Mouse (Mus musculus): ENCODE results near the gene Rbm25. TPM values are rescaled to one million over a fixed set of nuclear protein-coding genes. Genes with fewer than 3 reads are reported as not detected.

The Rbm25 gene
- polyA plus RNA-seq, 1 experiment from 2014 or later, result 236 TPM

GRCm38 (mm10) chr12:83709934-83710333 is 78.9 kb downstream of the Rbm25 start:
- H3K27ac ChIP-seq (ENCODE audit: low read length), result no peak overlapping the region
- no peak for ATAC-seq
- no peaks in the 10 kb centered on the region for H3K4me1 ChIP-seq (ENCODE audit: control insufficient read depth, insufficient read depth, low read length)
- H3K9me3 ChIP-seq (replicated peaks; ENCODE audit: control insufficient read depth, low read length, poor library complexity, severe bottlenecking), result no peaks in the 10 kb centered on the region
- no peak overlapping the region for H3K9ac ChIP-seq (ENCODE audit: low read depth, low read length)
- no peak overlapping the region for H3K4me2 ChIP-seq (ENCODE audit: low read length)
- H3K4me3 ChIP-seq (ENCODE audit: low read depth, low read length), result no peak overlapping the region
- no peaks in the 10 kb centered on the region for H3K27me3 ChIP-seq (ENCODE audit: control insufficient read depth, insufficient read depth, low read depth, low read length)
- peaks cover 12% of the 10 kb centered on the region for H3K36me3 ChIP-seq (ENCODE audit: control insufficient read depth, insufficient read depth, low read length)
- 94% methylated on average over 2 of the region's 2 CpGs for WGBS

GRCm38 (mm10) chr12:83713749-83714148 is 82.7 kb downstream of the Rbm25 start:
- ATAC-seq, result no peak
- WGBS, result 46% methylated on average over 2 of the region's 2 CpGs
- no peak overlapping the region for H3K27ac ChIP-seq (ENCODE audit: low read length)
- no peaks in the 10 kb centered on the region for H3K27me3 ChIP-seq (ENCODE audit: control insufficient read depth, insufficient read depth, low read depth, low read length)
- H3K9ac ChIP-seq (ENCODE audit: low read depth, low read length), result no peak overlapping the region
- no peaks in the 10 kb centered on the region for H3K9me3 ChIP-seq (replicated peaks; ENCODE audit: control insufficient read depth, low read length, poor library complexity, severe bottlenecking)
- peaks cover 27% of the 10 kb centered on the region for H3K36me3 ChIP-seq (ENCODE audit: control insufficient read depth, insufficient read depth, low read length)
- H3K4me3 ChIP-seq (ENCODE audit: low read depth, low read length), result no peak overlapping the region
- H3K4me1 ChIP-seq (ENCODE audit: control insufficient read depth, insufficient read depth, low read length), result no peaks in the 10 kb centered on the region
- no peak overlapping the region for H3K4me2 ChIP-seq (ENCODE audit: low read length)

GRCm38 (mm10) chr12:83716416-83717184 is 85.6 kb downstream of the Rbm25 start:
- Histone ChIP-seq H3K9ac (ENCODE audit: low read depth, low read length) (no peak overlapping the region), H3K36me3 (ENCODE audit: control insufficient read depth, insufficient read depth, low read length) (peaks cover 28% of the 10 kb centered on the region)
- 87% methylated on average over 15 of the region's 15 CpGs for whole genome bisulfite sequencing

GRCm38 (mm10) chr12:83719431-83719830 is 88.4 kb downstream of the Rbm25 start:
- no peak for ATAC-seq
- Histone ChIP-seq H3K36me3 (ENCODE audit: control insufficient read depth, insufficient read depth, low read length) (peaks cover 35% of the 10 kb centered on the region), H3K4me3 (ENCODE audit: low read depth, low read length) (no peak overlapping the region)

More at GRCm38 (mm10) chr12:83716416-83717184, 85.6 kb downstream of the Rbm25 start:
- Histone ChIP-seq H3K4me3 (ENCODE audit: low read depth, low read length) (no peak overlapping the region), H3K4me2 (ENCODE audit: low read length) (no peak overlapping the region), H3K27ac (ENCODE audit: low read length) (no peak overlapping the region), H3K9me3 (replicated peaks; ENCODE audit: control insufficient read depth, low read length, poor library complexity, severe bottlenecking) (no peaks in the 10 kb centered on the region), H3K4me1 (ENCODE audit: control insufficient read depth, insufficient read depth, low read length) (no peaks in the 10 kb centered on the region), H3K27me3 (ENCODE audit: control insufficient read depth, insufficient read depth, low read depth, low read length) (no peaks in the 10 kb centered on the region)
- no peak for ATAC-seq

GRCm38 (mm10) chr12:83721281-83721680 is 90.2 kb downstream of the Rbm25 start:
- ATAC-seq, result no peak
- no peak overlapping the region for H3K4me3 ChIP-seq (ENCODE audit: low read depth, low read length)
- H3K27me3 ChIP-seq (ENCODE audit: control insufficient read depth, insufficient read depth, low read depth, low read length), result no peaks in the 10 kb centered on the region
- H3K9me3 ChIP-seq (replicated peaks; ENCODE audit: control insufficient read depth, low read length, poor library complexity, severe bottlenecking), result no peaks in the 10 kb centered on the region
- H3K4me1 ChIP-seq (ENCODE audit: control insufficient read depth, insufficient read depth, low read length), result no peaks in the 10 kb centered on the region
- H3K4me2 ChIP-seq (ENCODE audit: low read length), result no peak overlapping the region
- no peak overlapping the region for H3K9ac ChIP-seq (ENCODE audit: low read depth, low read length)
- no peak overlapping the region for H3K27ac ChIP-seq (ENCODE audit: low read length)
- peaks cover 35% of the 10 kb centered on the region for H3K36me3 ChIP-seq (ENCODE audit: control insufficient read depth, insufficient read depth, low read length)
- 84% methylated on average over 6 of the region's 6 CpGs for WGBS

More at GRCm38 (mm10) chr12:83719431-83719830, 88.4 kb downstream of the Rbm25 start:
- WGBS, result 96% methylated on average over 1 of the region's 1 CpGs
- no peak overlapping the region for H3K9ac ChIP-seq (ENCODE audit: low read depth, low read length)
- H3K4me2 ChIP-seq (ENCODE audit: low read length), result no peak overlapping the region
- H3K27ac ChIP-seq (ENCODE audit: low read length), result no peak overlapping the region
- no peaks in the 10 kb centered on the region for H3K9me3 ChIP-seq (replicated peaks; ENCODE audit: control insufficient read depth, low read length, poor library complexity, severe bottlenecking)
- H3K27me3 ChIP-seq (ENCODE audit: control insufficient read depth, insufficient read depth, low read depth, low read length), result no peaks in the 10 kb centered on the region
- H3K4me1 ChIP-seq (ENCODE audit: control insufficient read depth, insufficient read depth, low read length), result no peaks in the 10 kb centered on the region

GRCm38 (mm10) chr12:83723037-83723436 is 92.0 kb downstream of the Rbm25 start:
- no peak overlapping the region for H3K9ac ChIP-seq (ENCODE audit: low read depth, low read length)
- H3K4me2 ChIP-seq (ENCODE audit: low read length), result no peak overlapping the region
- no peak overlapping the region for H3K27ac ChIP-seq (ENCODE audit: low read length)
- ATAC-seq, result no peak
- no peaks in the 10 kb centered on the region for H3K27me3 ChIP-seq (ENCODE audit: control insufficient read depth, insufficient read depth, low read depth, low read length)
- H3K4me1 ChIP-seq (ENCODE audit: control insufficient read depth, insufficient read depth, low read length), result no peaks in the 10 kb centered on the region
- H3K36me3 ChIP-seq (ENCODE audit: control insufficient read depth, insufficient read depth, low read length), result peaks cover 32% of the 10 kb centered on the region
- WGBS, result 82% methylated on average over 3 of the region's 3 CpGs
- no peaks in the 10 kb centered on the region for H3K9me3 ChIP-seq (replicated peaks; ENCODE audit: control insufficient read depth, low read length, poor library complexity, severe bottlenecking)
- no peak overlapping the region for H3K4me3 ChIP-seq (ENCODE audit: low read depth, low read length)

- Histone ChIP-seq H3K4me2 (ENCODE audit: low read length) (no peak overlapping the region), H3K27me3 (ENCODE audit: control insufficient read depth, insufficient read depth, low read depth, low read length) (no peaks in the 10 kb centered on the region), H3K9ac (ENCODE audit: low read depth, low read length) (no peak overlapping the region), H3K27ac (ENCODE audit: low read length) (no peak overlapping the region), H3K4me3 (ENCODE audit: low read depth, low read length) (no peak overlapping the region), H3K36me3 (ENCODE audit: control insufficient read depth, insufficient read depth, low read length) (peaks cover 44% of the 10 kb centered on the region), H3K9me3 (replicated peaks; ENCODE audit: control insufficient read depth, low read length, poor library complexity, severe bottlenecking) (no peaks in the 10 kb centered on the region), H3K4me1 (ENCODE audit: control insufficient read depth, insufficient read depth, low read length) (no peaks in the 10 kb centered on the region)
- 95% methylated on average over 12 of the region's 12 CpGs for WGBS
- no peak for ATAC-seq
Observed at GRCm38 (mm10) chr12:83726510-83727308, 95.7 kb downstream of the Rbm25 start.

GRCm38 (mm10) chr12:83732225-83732624 is 101.2 kb downstream of the Rbm25 start:
- Histone ChIP-seq H3K4me3 (ENCODE audit: low read depth, low read length) (no peak overlapping the region), H3K36me3 (ENCODE audit: control insufficient read depth, insufficient read depth, low read length) (peaks cover 39% of the 10 kb centered on the region), H3K27ac (ENCODE audit: low read length) (no peak overlapping the region), H3K9me3 (replicated peaks; ENCODE audit: control insufficient read depth, low read length, poor library complexity, severe bottlenecking) (no peaks in the 10 kb centered on the region), H3K9ac (ENCODE audit: low read depth, low read length) (no peak overlapping the region), H3K4me2 (ENCODE audit: low read length) (no peak overlapping the region), H3K27me3 (ENCODE audit: control insufficient read depth, insufficient read depth, low read depth, low read length) (no peaks in the 10 kb centered on the region), H3K4me1 (ENCODE audit: control insufficient read depth, insufficient read depth, low read length) (no peaks in the 10 kb centered on the region)
- no peak for ATAC-seq
- 94% methylated on average over 5 of the region's 5 CpGs for WGBS
